Mouse (Mus musculus) midbrain, embryonic 13.5 days (tissue): ENCODE results near the gene Tmsb10. TPM values are rescaled to one million over a fixed set of nuclear protein-coding genes. Genes with fewer than 3 reads are reported as not detected.

Experiments
- ATAC-seq: fragments of 200-750 bp; cut with Nextera tagmentation; 2 replicates; pipeline ENCODE4 v1.8.0; 2017; ENCODE audit warnings: mild to moderate bottlenecking, moderate TSS enrichment, moderate library complexity
- H3K27ac ChIP-seq: fragments of 300-500 bp; sonication (generic); 2 replicates; pipeline ENCODE4 v1.5.1; 2015; ENCODE audit warnings: inconsistent platforms, mild to moderate bottlenecking, moderate library complexity
- H3K27me3 ChIP-seq: fragments of 300-500 bp; sonication (generic); 2 replicates; pipeline ENCODE4 v1.6.1; 2015; ENCODE audit warnings: mild to moderate bottlenecking, inconsistent platforms
- H3K36me3 ChIP-seq: fragments of 300-500 bp; sonication (generic); 2 replicates; pipeline ENCODE4 v1.6.1; 2015; ENCODE audit warnings: mild to moderate bottlenecking, inconsistent platforms
- H3K4me1 ChIP-seq: fragments of 300-500 bp; sonication (generic); replicated peaks from 2 replicates; pipeline ENCODE4 v1.6.1; 2015; ENCODE audit warnings: inconsistent platforms
- H3K4me2 ChIP-seq: fragments of 300-500 bp; sonication (generic); replicated peaks from 2 replicates; pipeline ENCODE4 v1.6.1; 2015; ENCODE audit warnings: moderate library complexity, mild to moderate bottlenecking, inconsistent platforms
- H3K4me3 ChIP-seq: fragments of 300-500 bp; sonication (generic); replicated peaks from 2 replicates; pipeline ENCODE4 v1.5.1; 2015; ENCODE audit warnings: mild to moderate bottlenecking, inconsistent platforms
- H3K9ac ChIP-seq: fragments of 300-500 bp; sonication (generic); replicated peaks from 2 replicates; pipeline ENCODE4 v1.6.1; 2015; ENCODE audit warnings: mild to moderate bottlenecking, inconsistent platforms
- H3K9me3 ChIP-seq: fragments of 300-500 bp; sonication (generic); 2 replicates; pipeline ENCODE4 v1.6.1; 2016; ENCODE audit warnings: mild to moderate bottlenecking, inconsistent platforms
- whole genome bisulfite sequencing: fragments of 180-500 bp; shearing (Covaris S2); methylation state at CpG from one replicate; pipeline ENCODE4 v1.1.7; 2015; 5-methylcytosine and 5-hydroxymethylcytosine counted together
- polyA plus RNA-seq: library from polyadenylated mRNA; unstranded; fragments of >200 nt; fragmentation: Nextera tagmentation; extraction: Ambion mirVana; gene quantifications from 2 replicates; pipeline ENCODE4 v1.2.1, GENCODE M21; 2015

The Tmsb10 gene
- polyA plus RNA-seq, 1 experiment from 2014 or later: 4,994 TPM

DNA sequence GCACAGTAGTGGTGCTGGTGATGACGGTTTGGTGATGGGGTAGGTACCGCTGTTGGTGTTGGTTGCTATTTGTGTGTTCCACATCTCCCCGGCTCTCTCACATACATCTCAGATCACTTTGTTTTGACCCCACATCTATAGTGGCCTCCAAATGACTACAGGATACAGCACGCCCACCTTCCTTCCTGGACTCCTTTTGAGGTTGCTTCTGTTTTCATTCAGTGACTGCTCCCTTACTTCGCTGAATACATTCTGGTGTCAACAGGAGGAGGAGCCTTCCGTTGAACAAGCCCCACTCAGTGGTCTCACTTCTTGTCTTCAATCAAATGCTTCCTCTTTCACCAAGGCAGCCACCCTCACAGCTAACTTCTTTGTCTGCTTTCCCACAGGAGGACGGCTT, 3.8 kb downstream of the Tmsb10 start:
- Histone ChIP-seq H3K27me3 (no peaks in the 10 kb centered on the region), H3K9ac (no peak overlapping the region), H3K27ac (peak overlapping the region; percentile 97), H3K4me2 (0 out of 2 replicates have a peak overlapping the region, but pooled peaks have one; percentile 81), H3K9me3 (no peaks in the 10 kb centered on the region), H3K4me3 (no peak overlapping the region), H3K4me1 (peaks cover 21% of the 10 kb centered on the region), H3K36me3 (no peaks in the 10 kb centered on the region)
- WGBS: 77% methylated on average over 7 of the region's 7 CpGs
- ATAC-seq: no peak

DNA sequence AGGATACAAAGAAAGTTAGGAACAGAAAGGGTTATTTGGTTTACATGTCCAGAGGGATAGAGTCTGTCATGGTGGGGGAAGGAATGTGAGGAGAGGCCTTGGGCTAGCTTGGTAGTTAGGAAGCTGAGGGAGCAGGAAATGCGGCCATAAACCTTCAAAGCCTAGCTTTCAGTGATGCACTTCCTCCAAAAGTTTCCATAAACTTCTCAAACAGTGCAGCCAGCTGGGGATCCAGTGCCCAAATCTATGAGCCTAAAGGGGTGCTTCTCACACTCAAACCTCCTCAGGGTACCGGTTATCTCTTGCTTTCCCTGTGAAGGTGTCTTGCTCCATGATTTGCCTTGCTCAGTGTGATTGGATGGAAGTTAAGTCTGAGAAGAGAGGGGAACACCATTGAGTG, 5.6 kb downstream of the Tmsb10 start:
- no peaks in the 10 kb centered on the region for H3K36me3 ChIP-seq
- no peak overlapping the region for H3K4me2 ChIP-seq
- H3K27me3 ChIP-seq: no peaks in the 10 kb centered on the region
- no peak overlapping the region for H3K9ac ChIP-seq
- no peak for ATAC-seq
- WGBS: 95% methylated on average over 2 of the region's 2 CpGs
- H3K9me3 ChIP-seq: no peaks in the 10 kb centered on the region
- H3K27ac ChIP-seq: no peak overlapping the region
- no peak overlapping the region for H3K4me3 ChIP-seq
- H3K4me1 ChIP-seq: peaks cover 21% of the 10 kb centered on the region

DNA sequence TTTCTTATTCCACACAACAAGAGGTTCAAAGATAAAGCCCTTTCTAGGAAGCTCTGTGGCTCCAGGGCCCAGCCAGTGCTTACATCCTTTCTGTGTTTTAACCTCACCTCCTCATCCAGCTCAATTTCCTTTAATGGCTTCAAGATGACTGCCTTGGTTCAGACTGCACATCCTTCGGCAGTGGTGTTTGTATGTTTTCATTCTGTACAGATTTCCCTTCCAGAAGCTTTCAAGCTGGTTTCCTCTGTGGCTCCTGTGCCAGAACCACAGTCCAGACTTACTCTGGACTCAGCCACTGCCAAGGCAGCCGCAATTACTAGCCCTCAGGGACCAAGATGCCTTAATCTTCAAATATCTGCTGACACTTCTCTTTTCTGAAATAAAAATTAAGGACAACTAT, 6.3 kb downstream of the Tmsb10 start:
- no peaks in the 10 kb centered on the region for H3K9me3 ChIP-seq
- H3K4me2 ChIP-seq: no peak overlapping the region
- peaks cover 21% of the 10 kb centered on the region for H3K4me1 ChIP-seq
- no peak overlapping the region for H3K4me3 ChIP-seq
- H3K9ac ChIP-seq: no peak overlapping the region
- no peak for ATAC-seq
- no peaks in the 10 kb centered on the region for H3K27me3 ChIP-seq
- H3K27ac ChIP-seq: no peak overlapping the region
- no peaks in the 10 kb centered on the region for H3K36me3 ChIP-seq
- WGBS: 92% methylated on average over 2 of the region's 2 CpGs

DNA sequence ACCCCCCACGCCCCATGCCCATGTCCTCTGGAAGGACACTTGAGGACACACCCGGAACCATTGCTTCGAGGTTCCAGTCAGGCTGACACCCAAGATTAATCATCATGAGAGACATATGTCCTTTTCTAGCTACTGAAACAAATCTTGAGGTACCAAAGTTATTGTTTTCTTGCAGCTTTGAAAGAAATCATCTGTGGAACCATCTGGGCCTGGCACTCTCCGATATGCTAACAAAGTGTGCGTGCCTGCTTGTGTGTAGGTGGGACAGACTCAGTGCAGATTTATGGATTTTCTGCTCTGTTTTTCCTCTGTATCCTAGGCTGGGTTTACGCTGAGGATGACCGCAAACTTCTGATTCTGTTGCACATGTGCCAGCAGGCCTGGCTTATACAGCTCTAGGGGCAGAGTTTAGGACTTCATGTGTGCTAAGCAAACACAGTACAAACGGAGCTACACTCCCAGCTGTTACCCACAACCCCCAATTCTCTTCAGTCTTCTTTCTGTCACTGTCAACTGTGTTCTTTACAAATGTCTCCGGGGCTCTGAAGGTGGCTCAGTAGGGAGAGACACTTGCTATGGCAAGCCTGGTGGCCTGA, 9.3 kb downstream of the Tmsb10 start:
- Histone ChIP-seq H3K27ac (no peak overlapping the region), H3K27me3 (no peaks in the 10 kb centered on the region), H3K9ac (no peak overlapping the region), H3K4me2 (no peak overlapping the region), H3K9me3 (no peaks in the 10 kb centered on the region), H3K4me3 (no peak overlapping the region), H3K36me3 (no peaks in the 10 kb centered on the region), H3K4me1 (no peaks in the 10 kb centered on the region)
- WGBS: 90% methylated on average over 9 of the region's 9 CpGs
- ATAC-seq: no peak

DNA sequence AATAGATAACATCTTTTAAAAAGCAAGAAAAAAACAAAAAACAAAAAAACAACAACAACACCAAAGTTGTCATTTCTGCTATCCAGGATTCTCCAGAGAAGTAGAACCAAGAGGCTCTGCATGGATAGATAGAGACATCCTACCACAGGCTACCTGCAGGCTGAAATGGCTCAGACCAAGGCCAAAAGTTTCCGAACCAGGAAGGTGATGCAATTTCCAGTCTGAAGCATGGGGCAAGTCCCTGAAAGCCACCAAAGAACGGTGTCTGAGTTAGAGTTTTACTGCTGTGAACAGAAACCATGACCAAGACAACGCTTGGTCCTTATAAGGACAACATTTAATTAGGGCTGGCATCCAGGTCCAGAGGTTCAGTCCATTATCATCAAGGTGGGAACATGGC, 10.2 kb downstream of the Tmsb10 start:
- Histone ChIP-seq H3K4me3 (no peak overlapping the region), H3K9me3 (no peaks in the 10 kb centered on the region), H3K36me3 (no peaks in the 10 kb centered on the region), H3K27ac (no peak overlapping the region), H3K4me1 (no peaks in the 10 kb centered on the region), H3K9ac (no peak overlapping the region), H3K27me3 (no peaks in the 10 kb centered on the region), H3K4me2 (no peak overlapping the region)
- ATAC-seq: no peak
- WGBS: 92% methylated on average over 3 of the region's 3 CpGs

DNA sequence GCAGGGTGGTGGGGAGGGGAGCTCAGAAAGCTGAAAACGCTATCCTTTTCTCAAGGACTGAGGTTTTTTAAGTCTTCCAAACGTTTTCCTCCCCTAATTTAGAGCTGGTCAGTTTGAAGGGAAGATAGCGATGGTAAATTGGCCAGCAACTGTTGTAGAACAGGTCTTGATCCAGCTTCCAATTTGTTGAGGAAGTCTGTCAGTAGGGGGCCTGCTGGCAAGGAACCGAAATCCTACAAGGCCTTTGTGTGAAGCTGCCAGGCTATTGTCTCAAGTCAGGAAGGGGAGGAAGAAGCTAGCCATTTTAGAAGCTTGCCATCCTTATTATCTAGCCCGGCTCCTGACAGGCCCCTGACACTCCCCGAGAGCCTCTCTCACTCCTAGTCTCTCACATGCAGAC, 10.6 kb downstream of the Tmsb10 start:
- 45% methylated on average over 6 of the region's 6 CpGs for WGBS
- ATAC-seq: no peak

DNA sequence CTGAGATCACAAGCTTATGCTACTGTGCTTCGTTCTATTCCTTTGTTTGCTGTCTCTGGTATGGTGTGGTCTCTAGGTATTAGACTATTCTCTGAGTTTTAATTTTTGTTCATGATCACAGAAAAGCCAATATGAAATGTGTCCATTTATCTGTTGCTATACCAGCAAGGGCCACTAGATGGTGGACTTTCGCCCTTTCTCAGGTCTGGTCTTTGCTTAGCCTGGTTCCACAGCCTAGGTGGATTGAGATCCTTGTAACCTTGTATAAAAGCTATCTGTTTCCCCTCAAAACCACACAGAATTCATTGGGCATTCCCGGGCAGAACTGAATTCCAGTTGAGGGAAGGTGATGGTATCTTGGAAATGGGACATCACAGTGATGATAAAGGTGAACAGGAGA, 18.1 kb downstream of the Tmsb10 start:
- Histone ChIP-seq H3K4me1 (no peaks in the 10 kb centered on the region), H3K9me3 (no peaks in the 10 kb centered on the region), H3K4me2 (no peak overlapping the region), H3K4me3 (no peak overlapping the region), H3K36me3 (no peaks in the 10 kb centered on the region), H3K27ac (no peak overlapping the region), H3K9ac (no peak overlapping the region), H3K27me3 (no peaks in the 10 kb centered on the region)
- WGBS: 10% methylated on average over 3 of the region's 3 CpGs
- peak; percentile 79 for ATAC-seq

More for the DNA sequence above, 10.6 kb downstream of the Tmsb10 start:
- Histone ChIP-seq H3K27ac (no peak overlapping the region), H3K4me2 (no peak overlapping the region), H3K4me1 (no peaks in the 10 kb centered on the region), H3K9me3 (no peaks in the 10 kb centered on the region), H3K27me3 (no peaks in the 10 kb centered on the region), H3K36me3 (no peaks in the 10 kb centered on the region), H3K9ac (no peak overlapping the region), H3K4me3 (no peak overlapping the region)

DNA sequence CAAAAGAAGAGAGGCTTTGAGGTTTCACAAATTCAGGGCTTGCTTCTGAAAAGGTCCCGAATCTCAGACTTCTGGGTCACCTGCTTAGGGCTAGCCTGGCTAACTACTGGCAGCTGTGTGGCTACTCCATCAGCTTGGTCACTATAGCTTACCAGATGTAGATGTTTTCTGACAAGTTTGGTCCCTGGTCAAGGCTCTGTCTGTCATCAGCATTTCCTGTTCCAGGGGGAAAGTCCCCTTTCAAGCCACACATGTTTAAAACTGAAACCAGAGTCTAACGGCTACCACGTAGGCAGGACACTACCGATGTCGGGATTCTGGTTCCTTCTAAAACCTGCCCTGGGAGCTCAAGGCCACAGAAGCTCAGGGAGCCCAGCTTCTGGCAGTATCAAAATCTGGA, 20.7 kb downstream of the Tmsb10 start:
- Histone ChIP-seq H3K27ac (no peak overlapping the region), H3K36me3 (no peaks in the 10 kb centered on the region), H3K9me3 (no peaks in the 10 kb centered on the region), H3K9ac (no peak overlapping the region), H3K4me1 (no peaks in the 10 kb centered on the region), H3K4me2 (no peak overlapping the region), H3K27me3 (no peaks in the 10 kb centered on the region), H3K4me3 (no peak overlapping the region)
- no peak for ATAC-seq
- WGBS: 85% methylated on average over 5 of the region's 5 CpGs

DNA sequence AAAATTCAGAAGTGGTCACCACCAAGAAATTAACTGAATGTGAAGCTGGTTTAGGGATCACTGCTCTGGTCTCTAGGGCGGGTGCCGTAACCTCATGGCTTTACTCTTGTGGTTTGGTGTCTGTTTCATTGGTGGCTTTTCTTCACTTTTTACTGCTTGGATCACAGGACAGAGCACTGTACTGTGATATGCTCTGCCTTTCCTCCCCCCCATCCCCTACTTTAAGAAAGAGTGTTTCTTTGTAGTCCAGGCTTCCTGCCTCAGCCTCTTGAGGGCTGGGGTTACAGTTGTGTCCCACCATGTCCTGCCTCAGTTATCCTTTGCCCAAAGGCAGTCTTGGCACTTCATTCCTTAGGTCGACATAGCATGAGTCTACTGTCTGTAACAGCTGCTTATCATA, 21.1 kb downstream of the Tmsb10 start:
- H3K4me2 ChIP-seq: no peak overlapping the region
- no peak overlapping the region for H3K4me3 ChIP-seq
- H3K36me3 ChIP-seq: no peaks in the 10 kb centered on the region
- no peak overlapping the region for H3K27ac ChIP-seq
- no peaks in the 10 kb centered on the region for H3K27me3 ChIP-seq
- ATAC-seq: no peak
- H3K4me1 ChIP-seq: no peaks in the 10 kb centered on the region
- H3K9ac ChIP-seq: no peak overlapping the region
- H3K9me3 ChIP-seq: no peaks in the 10 kb centered on the region
- WGBS: 84% methylated on average over 3 of the region's 3 CpGs

DNA sequence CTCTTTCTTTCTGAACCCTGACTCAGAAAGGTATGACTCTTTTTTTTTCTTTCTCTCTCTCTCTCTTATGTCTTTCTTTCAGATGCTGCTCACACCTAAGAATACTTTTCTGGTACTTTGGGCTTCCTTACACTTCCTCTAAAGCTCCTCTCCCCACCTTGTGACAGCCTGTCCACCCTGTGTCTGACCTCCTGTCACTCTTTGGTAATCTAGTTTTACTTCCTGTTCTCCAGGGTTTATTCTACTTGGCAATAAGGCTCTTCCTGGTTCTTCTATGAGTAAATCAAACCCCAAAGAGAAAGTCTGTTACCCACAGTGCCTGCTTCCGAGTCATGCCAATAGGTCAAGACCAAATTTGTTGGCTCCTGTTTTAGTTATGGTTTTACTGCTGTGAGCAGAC, 25.6 kb downstream of the Tmsb10 start:
- no peaks in the 10 kb centered on the region for H3K4me1 ChIP-seq
- H3K9me3 ChIP-seq: no peaks in the 10 kb centered on the region
- H3K27ac ChIP-seq: no peak overlapping the region
- H3K4me3 ChIP-seq: no peak overlapping the region
- H3K36me3 ChIP-seq: no peaks in the 10 kb centered on the region
- ATAC-seq: no peak
- no peaks in the 10 kb centered on the region for H3K27me3 ChIP-seq
- 95% methylated on average over 1 of the region's 1 CpGs for WGBS
- H3K4me2 ChIP-seq: no peak overlapping the region
- no peak overlapping the region for H3K9ac ChIP-seq

DNA sequence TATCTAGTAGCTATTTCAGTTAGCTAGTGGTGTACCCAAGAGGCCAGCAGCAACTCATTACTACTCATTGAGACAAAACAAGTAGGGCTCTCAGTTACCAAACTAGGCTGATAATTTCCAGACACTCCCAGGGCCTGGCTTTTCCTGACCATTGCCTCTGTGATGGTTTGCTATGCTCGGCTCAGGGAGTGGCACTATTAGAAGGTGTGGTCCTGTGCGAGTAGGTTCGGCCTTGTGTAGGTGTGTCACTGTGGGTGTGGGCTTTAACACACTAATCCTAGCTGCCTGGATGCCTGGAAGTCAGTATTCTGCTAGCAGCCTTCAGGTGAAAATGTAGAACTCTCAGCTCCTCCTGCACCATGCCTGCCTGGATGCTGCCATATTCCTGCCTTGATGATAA, 27.0 kb downstream of the Tmsb10 start:
- no peak for ATAC-seq

DNA sequence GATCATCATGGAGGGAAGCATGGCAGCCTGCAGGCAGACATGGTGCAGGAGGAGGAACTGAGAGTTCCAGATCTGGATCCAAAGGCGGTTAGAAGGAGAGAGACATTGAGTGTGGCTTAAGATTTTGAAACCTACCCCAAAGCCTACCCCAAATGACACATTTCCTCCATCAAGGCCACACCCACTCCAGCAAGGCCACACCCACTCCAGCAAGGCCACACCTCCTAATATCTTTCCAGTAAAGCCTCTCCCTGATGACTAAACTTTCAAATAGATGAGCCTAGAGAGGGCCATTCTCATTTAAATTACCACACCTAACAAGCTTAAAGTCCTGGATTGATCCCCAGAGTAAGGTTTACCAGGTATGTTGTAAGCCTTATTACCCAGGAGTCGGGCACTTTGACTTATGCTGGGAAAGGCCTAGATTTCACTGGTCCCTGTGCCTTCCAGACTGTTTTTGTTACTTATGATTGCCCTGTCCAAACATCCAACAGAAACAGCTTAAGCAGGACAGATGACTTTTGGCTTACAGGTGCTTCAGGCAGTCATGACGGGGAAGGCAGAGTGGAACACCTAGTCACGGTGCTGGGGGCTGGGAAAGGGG, 28.7 kb downstream of the Tmsb10 start:
- no peak overlapping the region for H3K27ac ChIP-seq
- H3K27me3 ChIP-seq: no peaks in the 10 kb centered on the region
- no peaks in the 10 kb centered on the region for H3K4me1 ChIP-seq
- H3K9ac ChIP-seq: no peak overlapping the region
- 88% methylated on average over 4 of the region's 4 CpGs for WGBS
- H3K36me3 ChIP-seq: no peaks in the 10 kb centered on the region
- H3K9me3 ChIP-seq: no peaks in the 10 kb centered on the region
- H3K4me2 ChIP-seq: no peak overlapping the region
- H3K4me3 ChIP-seq: no peak overlapping the region
- no peak for ATAC-seq

More for the DNA sequence above, 27.0 kb downstream of the Tmsb10 start:
- Histone ChIP-seq H3K27me3 (no peaks in the 10 kb centered on the region), H3K9me3 (no peaks in the 10 kb centered on the region), H3K27ac (no peak overlapping the region), H3K4me1 (no peaks in the 10 kb centered on the region), H3K9ac (no peak overlapping the region), H3K4me3 (no peak overlapping the region), H3K36me3 (no peaks in the 10 kb centered on the region), H3K4me2 (no peak overlapping the region)
- 93% methylated on average over 3 of the region's 3 CpGs for WGBS
